Mouse (Mus musculus): ENCODE results near the gene Nme3. TPM values are rescaled to one million over a fixed set of nuclear protein-coding genes. Genes with fewer than 3 reads are reported as not detected.

The Nme3 gene
- polyA plus RNA-seq, 1 experiment from 2014 or later, result 49.5 TPM

DNA sequence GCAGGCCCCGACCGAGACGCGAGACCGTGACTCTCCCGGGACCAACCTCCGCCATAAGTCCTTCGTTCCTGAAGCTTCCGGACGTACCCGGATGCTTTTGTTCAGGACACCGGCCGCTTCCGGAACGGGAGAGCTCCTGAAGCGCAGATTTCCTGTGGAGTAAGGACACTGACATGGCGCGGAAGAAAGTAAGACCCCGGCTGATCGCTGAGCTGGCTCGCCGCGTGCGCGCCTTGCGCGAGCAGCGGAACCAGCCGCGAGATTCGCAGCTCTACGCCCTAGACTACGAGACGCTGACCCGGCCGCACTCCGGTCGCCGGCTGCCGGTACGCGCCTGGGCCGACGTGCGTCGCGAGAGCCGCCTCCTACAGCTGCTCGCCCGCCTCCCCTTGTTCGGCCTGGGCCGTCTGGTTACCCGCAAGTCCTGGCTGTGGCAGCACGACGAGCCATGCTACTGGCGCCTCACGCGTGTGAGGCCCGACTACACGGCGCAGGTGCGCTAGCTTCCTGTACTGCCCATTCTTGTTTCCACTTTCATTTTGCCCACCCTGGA, 1.2 kb upstream of the Nme3 start, which contains the start of the genes Eme2 and Mrps34:
Gene Eme2 (minus strand): TSS at position 93 of the 553 bp plus-strand sequence.
Gene Mrps34 (plus strand): TSS at position 122 of the 553 bp plus-strand sequence.
- Histone ChIP-seq H3K9me3 (ENCODE audit: control insufficient read depth, low read length) (no peaks in the 10 kb centered on the region), H3K4me1 (ENCODE audit: control insufficient read depth, insufficient read depth, low read length) (peaks cover 25% of the 10 kb centered on the region), H3K36me3 (ENCODE audit: control insufficient read depth, insufficient read depth, low read length) (peaks cover 34% of the 10 kb centered on the region), H3K4me3 (ENCODE audit: low read depth, low read length) (peak within 1 kb of the TSS; percentile 90), H3K4me2 (peak within 1 kb of the TSS; percentile 70), H3K27me3 (ENCODE audit: control insufficient read depth, insufficient read depth, low read length) (no peaks in the 10 kb centered on the region), H3K9ac (ENCODE audit: low read length) (peak within 1 kb of the TSS; percentile 90), H3K27ac (ENCODE audit: low read depth, low read length) (peak within 1 kb of the TSS; percentile 56)
- WGBS, result under 1% methylated on average over 62 of the region's 62 CpGs
- peak; percentile 62 for ATAC-seq (ENCODE audit: low FRiP score)
- DNase-seq (ENCODE audit: low spot score, missing footprints), result peak; percentile 98

DNA sequence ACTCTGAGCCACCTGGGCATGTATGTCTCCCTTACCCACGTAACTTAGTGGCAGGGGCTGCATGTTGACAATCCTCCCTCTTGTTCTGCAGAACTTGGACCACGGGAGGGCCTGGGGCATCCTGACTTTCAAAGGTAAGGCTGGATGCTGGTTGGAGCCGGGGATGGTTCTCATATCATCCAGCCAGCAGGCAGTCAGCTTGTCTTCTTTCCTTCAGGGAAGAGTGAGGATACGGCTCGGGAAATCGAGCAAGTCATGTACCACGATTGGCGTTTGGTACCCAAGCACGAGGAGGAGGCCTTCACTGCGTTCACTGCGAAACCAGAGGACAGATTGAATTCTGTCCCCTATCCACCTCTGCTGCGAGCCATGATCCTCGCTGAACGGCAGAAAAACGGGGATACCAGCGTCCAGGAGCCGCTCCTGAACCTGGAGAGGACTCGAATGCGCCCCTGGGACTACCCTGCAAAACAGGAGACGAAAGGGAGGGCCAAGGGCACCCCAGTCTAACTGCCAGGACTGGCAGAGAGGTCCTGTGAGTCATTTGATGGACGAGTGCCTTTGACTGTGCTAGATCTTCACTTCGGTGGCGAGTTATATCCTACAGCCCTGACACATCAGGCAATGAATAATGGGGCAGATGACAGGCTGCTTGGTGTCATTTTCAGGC, 594 bp upstream of the Nme3 start:
- H3K9me3 ChIP-seq (ENCODE audit: control insufficient read depth, low read length), result no peaks in the 10 kb centered on the region
- H3K27me3 ChIP-seq (ENCODE audit: control insufficient read depth, insufficient read depth, low read length), result no peaks in the 10 kb centered on the region
- peaks cover 25% of the 10 kb centered on the region for H3K4me1 ChIP-seq (ENCODE audit: control insufficient read depth, insufficient read depth, low read length)
- DNase-seq (ENCODE audit: low spot score, missing footprints) (peak; percentile 92), ATAC-seq (ENCODE audit: low FRiP score) (0 out of 2 replicates have a peak, but pooled peaks have one; percentile 1)
- H3K4me3 ChIP-seq (ENCODE audit: low read depth, low read length), result peak overlapping the region; percentile 90
- H3K4me2 ChIP-seq, result peak overlapping the region; percentile 70
- H3K9ac ChIP-seq (ENCODE audit: low read length), result peak overlapping the region; percentile 90
- H3K36me3 ChIP-seq (ENCODE audit: control insufficient read depth, insufficient read depth, low read length), result peaks cover 35% of the 10 kb centered on the region
- no peak overlapping the region for H3K27ac ChIP-seq (ENCODE audit: low read depth, low read length)
- WGBS, result 12% methylated on average over 23 of the region's 23 CpGs

DNA sequence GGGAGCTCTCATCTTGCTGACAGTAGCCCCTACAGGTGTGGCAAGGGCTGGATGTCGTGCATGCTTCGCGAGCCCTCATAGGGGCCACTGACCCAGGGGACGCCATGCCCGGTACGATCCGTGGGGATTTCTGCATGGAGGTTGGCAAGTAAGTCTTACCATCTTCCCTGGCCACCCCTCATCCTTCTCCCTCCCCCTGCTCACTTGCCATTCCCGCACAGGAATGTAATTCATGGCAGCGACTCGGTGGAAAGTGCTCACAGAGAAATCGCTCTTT, 631 bp downstream of the Nme3 start:
- Histone ChIP-seq H3K27me3 (ENCODE audit: control insufficient read depth, insufficient read depth, low read length) (no peaks in the 10 kb centered on the region), H3K9ac (ENCODE audit: low read length) (peak overlapping the region; percentile 90), H3K4me2 (peak overlapping the region; percentile 70), H3K4me1 (ENCODE audit: control insufficient read depth, insufficient read depth, low read length) (peaks cover 25% of the 10 kb centered on the region), H3K36me3 (ENCODE audit: control insufficient read depth, insufficient read depth, low read length) (peaks cover 34% of the 10 kb centered on the region), H3K9me3 (ENCODE audit: control insufficient read depth, low read length) (no peaks in the 10 kb centered on the region), H3K4me3 (ENCODE audit: low read depth, low read length) (peak overlapping the region; percentile 90), H3K27ac (ENCODE audit: low read depth, low read length) (no peak overlapping the region)
- DNase-seq (ENCODE audit: low spot score, missing footprints) (peak; percentile 87), ATAC-seq (ENCODE audit: low FRiP score) (no peak)
- WGBS, result 50% methylated on average over 11 of the region's 11 CpGs

DNA sequence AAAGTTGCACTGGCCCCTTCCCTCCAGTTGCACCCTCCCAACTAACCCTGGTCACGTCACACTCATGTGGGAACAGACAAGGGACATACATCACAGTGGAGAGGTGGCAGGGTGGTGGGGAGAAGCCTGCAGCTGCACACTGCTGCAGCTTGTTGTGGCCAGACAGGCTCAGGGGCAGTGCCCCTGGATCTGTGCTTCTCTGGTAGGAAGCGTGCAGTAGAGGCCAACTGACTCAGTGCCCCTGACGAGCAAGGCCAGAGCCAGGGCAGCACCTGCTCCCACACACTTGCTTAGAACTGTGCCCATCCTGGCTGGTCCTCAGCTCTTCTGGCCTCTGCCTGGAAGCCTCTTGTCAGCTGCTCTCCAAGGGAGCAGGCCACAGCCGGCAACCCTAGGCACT, 1.3 kb downstream of the Nme3 start:
- peak; percentile 83 for DNase-seq (ENCODE audit: low spot score, missing footprints)
- Histone ChIP-seq H3K9me3 (ENCODE audit: control insufficient read depth, low read length) (no peaks in the 10 kb centered on the region), H3K27ac (ENCODE audit: low read depth, low read length) (no peak overlapping the region), H3K4me1 (ENCODE audit: control insufficient read depth, insufficient read depth, low read length) (peaks cover 25% of the 10 kb centered on the region), H3K27me3 (ENCODE audit: control insufficient read depth, insufficient read depth, low read length) (no peaks in the 10 kb centered on the region), H3K9ac (ENCODE audit: low read length) (0 out of 2 replicates have a peak overlapping the region, but pooled peaks have one; percentile 90), H3K4me3 (ENCODE audit: low read depth, low read length) (peak overlapping the region; percentile 90; the same call in 1 of the 2 replicates), H3K4me2 (peak overlapping the region; percentile 70; the same call in 1 of the 2 replicates), H3K36me3 (ENCODE audit: control insufficient read depth, insufficient read depth, low read length) (peaks cover 33% of the 10 kb centered on the region)
- WGBS, result 85% methylated on average over 4 of the region's 4 CpGs
- ATAC-seq (ENCODE audit: low FRiP score), result no peak

DNA sequence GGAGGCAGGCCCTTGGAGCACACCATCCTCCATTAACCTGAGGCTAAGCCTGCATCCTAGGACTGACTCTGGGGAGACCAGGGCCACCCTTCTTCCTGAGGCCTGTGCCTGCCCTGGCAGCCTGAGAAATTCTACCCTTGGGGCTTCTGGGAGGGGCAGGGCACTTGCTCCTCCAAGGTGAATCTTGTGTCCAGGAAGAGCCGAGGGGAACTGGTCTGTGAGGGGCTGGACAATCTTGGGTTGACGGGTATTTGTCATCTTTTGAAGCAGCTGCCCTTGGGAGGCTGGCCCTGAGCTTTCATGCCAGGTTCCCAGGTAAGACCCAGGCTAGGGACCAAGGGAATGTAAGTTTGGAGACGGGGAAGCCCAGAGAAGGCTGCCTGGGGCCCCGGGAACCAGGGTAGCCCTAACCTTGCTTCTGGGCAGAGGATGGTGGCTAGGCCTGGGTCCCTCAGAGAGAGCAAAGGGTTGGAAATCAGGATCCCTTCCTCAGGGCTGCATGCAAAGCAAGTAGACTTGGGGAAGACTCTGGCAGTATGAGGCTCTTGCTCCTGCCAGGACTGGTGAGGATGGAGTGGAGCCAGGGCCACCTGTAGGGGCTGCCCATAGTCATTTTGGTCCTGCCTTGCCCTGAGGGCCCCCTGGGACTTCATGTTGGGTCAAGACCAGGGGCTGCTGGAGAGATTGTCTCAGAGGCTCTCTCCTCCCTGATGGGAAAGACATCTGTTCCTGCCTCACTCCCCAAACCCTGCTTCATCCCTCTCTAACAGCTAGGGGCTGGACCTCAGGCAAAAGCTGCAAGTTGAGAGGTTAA, 1.9 kb downstream of the Nme3 start:
- Histone ChIP-seq H3K36me3 (ENCODE audit: control insufficient read depth, insufficient read depth, low read length) (peaks cover 35% of the 10 kb centered on the region), H3K9me3 (ENCODE audit: control insufficient read depth, low read length) (no peaks in the 10 kb centered on the region), H3K4me1 (ENCODE audit: control insufficient read depth, insufficient read depth, low read length) (peaks cover 25% of the 10 kb centered on the region), H3K4me2 (no peak overlapping the region), H3K9ac (ENCODE audit: low read length) (no peak overlapping the region), H3K4me3 (ENCODE audit: low read depth, low read length) (no peak overlapping the region), H3K27ac (ENCODE audit: low read depth, low read length) (no peak overlapping the region), H3K27me3 (ENCODE audit: control insufficient read depth, insufficient read depth, low read length) (no peaks in the 10 kb centered on the region)
- ATAC-seq (ENCODE audit: low FRiP score) (no peak), DNase-seq (ENCODE audit: low spot score, missing footprints) (no peak)
- WGBS, result 78% methylated on average over 4 of the region's 4 CpGs

DNA sequence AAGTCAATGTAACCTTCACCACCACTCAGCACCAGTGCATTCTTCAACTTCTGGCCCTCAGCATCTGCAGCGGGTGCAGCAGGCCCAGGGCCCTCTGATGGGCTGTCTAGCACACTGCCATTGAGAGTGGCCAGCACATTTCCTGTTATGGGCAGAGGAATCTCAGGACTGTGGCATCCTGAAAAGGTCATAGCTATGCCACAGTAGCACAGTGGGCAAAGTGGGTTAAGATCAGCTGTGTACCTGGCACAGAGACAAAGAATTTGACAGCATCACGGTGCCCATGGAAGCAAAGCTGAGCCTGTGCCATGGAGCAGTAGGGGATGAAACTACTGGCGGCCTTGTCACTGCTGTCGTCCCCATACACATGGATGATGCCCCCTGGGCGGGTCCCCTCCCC, 2.9 kb downstream of the Nme3 start:
- Histone ChIP-seq H3K4me2 (no peak overlapping the region), H3K36me3 (ENCODE audit: control insufficient read depth, insufficient read depth, low read length) (peaks cover 38% of the 10 kb centered on the region), H3K27me3 (ENCODE audit: control insufficient read depth, insufficient read depth, low read length) (no peaks in the 10 kb centered on the region), H3K9me3 (ENCODE audit: control insufficient read depth, low read length) (no peaks in the 10 kb centered on the region), H3K27ac (ENCODE audit: low read depth, low read length) (no peak overlapping the region), H3K9ac (ENCODE audit: low read length) (no peak overlapping the region), H3K4me3 (ENCODE audit: low read depth, low read length) (no peak overlapping the region), H3K4me1 (ENCODE audit: control insufficient read depth, insufficient read depth, low read length) (peaks cover 20% of the 10 kb centered on the region)
- ATAC-seq (ENCODE audit: low FRiP score) (no peak), DNase-seq (ENCODE audit: low spot score, missing footprints) (no peak)
- 90% methylated on average over 5 of the region's 5 CpGs for WGBS

DNA sequence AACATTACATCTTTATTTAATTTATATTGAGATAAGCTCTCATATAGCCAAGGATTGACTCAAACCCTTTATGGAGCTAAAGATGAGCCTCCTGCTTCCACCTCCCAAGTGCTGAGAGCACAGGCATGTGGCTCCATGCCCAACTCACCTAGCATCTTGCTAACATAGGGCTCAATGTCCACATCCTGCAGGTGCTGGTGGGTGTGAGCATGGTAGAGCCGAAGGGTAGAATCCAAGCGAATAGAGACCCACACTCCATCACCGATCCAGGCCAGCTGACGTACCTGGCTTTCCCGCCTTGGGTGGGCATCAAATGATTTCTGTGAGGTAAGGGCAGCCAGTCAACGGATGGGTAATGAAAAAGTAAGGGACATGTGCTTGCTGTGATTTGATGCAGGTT, 3.7 kb downstream of the Nme3 start:
- Histone ChIP-seq H3K4me2 (no peak overlapping the region), H3K4me1 (ENCODE audit: control insufficient read depth, insufficient read depth, low read length) (peaks cover 17% of the 10 kb centered on the region), H3K27ac (ENCODE audit: low read depth, low read length) (no peak overlapping the region), H3K27me3 (ENCODE audit: control insufficient read depth, insufficient read depth, low read length) (no peaks in the 10 kb centered on the region), H3K36me3 (ENCODE audit: control insufficient read depth, insufficient read depth, low read length) (peaks cover 40% of the 10 kb centered on the region), H3K9me3 (ENCODE audit: control insufficient read depth, low read length) (no peaks in the 10 kb centered on the region), H3K9ac (ENCODE audit: low read length) (no peak overlapping the region), H3K4me3 (ENCODE audit: low read depth, low read length) (no peak overlapping the region)
- DNase-seq (ENCODE audit: low spot score, missing footprints) (no peak), ATAC-seq (ENCODE audit: low FRiP score) (no peak)
- WGBS, result 94% methylated on average over 6 of the region's 6 CpGs

DNA sequence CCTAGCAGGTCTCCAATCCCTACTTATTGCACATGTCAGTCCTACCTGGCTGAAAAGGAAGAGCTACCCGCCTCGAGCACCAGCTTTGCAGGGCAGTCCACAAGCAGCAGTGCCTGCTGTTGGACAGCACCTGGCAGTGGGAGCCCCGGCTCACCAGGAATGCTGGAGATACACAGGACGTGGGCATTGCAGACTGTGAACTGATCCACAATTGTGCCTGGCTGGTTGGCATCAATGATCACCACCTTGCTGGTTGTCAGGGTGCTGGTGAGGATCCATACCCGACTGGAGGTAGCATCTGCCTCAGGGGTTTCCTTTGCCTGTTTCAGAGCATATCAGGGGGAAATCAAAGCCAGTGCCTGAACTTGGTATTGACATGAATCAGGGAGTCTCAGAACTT, 5.8 kb downstream of the Nme3 start:
- H3K4me2 ChIP-seq, result no peak overlapping the region
- ATAC-seq (ENCODE audit: low FRiP score), result no peak
- no peak overlapping the region for H3K4me3 ChIP-seq (ENCODE audit: low read depth, low read length)
- WGBS, result 89% methylated on average over 5 of the region's 5 CpGs
- H3K4me1 ChIP-seq (ENCODE audit: control insufficient read depth, insufficient read depth, low read length), result peaks cover 4% of the 10 kb centered on the region
- H3K36me3 ChIP-seq (ENCODE audit: control insufficient read depth, insufficient read depth, low read length), result peaks cover 46% of the 10 kb centered on the region
- DNase-seq (ENCODE audit: low spot score, missing footprints), result no peak
- no peak overlapping the region for H3K9ac ChIP-seq (ENCODE audit: low read length)
- H3K27me3 ChIP-seq (ENCODE audit: control insufficient read depth, insufficient read depth, low read length), result no peaks in the 10 kb centered on the region
- H3K27ac ChIP-seq (ENCODE audit: low read depth, low read length), result no peak overlapping the region
- no peaks in the 10 kb centered on the region for H3K9me3 ChIP-seq (ENCODE audit: control insufficient read depth, low read length)
